Mouse (Mus musculus) E14TG2a.4 (cell line): Measurements from ENCODE around the gene Mdfic.

Experiments
- H3K27me3 ChIP-seq: 2 replicates; pipeline ENCODE4 v1.6.1; 2014; ENCODE audit warnings: low read length, control low read depth; ENCODE audit not compliant: insufficient read depth
- H3K36me3 ChIP-seq: 2 replicates; pipeline ENCODE4 v1.6.1; 2014; ENCODE audit warnings: low read length, control low read depth; ENCODE audit not compliant: insufficient read depth
- H3K4me1 ChIP-seq: replicated peaks from 2 replicates; pipeline ENCODE4 v1.6.1; 2014; ENCODE audit warnings: low read depth, low read length, control low read depth
- H3K4me3 ChIP-seq: replicated peaks from 2 replicates; pipeline ENCODE4 v1.5.1; 2014; ENCODE audit warnings: mild to moderate bottlenecking, low read length
- H3K9me3 ChIP-seq: 2 replicates; pipeline ENCODE4 v1.6.1; 2014; ENCODE audit warnings: low read length, control low read depth
- CTCF ChIP-seq: conservative IDR thresholded peaks from 2 replicates; pipeline ENCODE4 v1.5.1; 2014; ENCODE audit warnings: low read length
- NANOG ChIP-seq: IDR thresholded peaks from 2 replicates; pipeline ENCODE4 v1.6.1; 2014; ENCODE audit warnings: borderline replicate concordance, low read length, mixed read lengths
- POU5F1 ChIP-seq: IDR thresholded peaks from 2 replicates; pipeline ENCODE4 v1.6.1; 2014; ENCODE audit warnings: low read length, borderline replicate concordance

Gene Mdfic

DNA sequence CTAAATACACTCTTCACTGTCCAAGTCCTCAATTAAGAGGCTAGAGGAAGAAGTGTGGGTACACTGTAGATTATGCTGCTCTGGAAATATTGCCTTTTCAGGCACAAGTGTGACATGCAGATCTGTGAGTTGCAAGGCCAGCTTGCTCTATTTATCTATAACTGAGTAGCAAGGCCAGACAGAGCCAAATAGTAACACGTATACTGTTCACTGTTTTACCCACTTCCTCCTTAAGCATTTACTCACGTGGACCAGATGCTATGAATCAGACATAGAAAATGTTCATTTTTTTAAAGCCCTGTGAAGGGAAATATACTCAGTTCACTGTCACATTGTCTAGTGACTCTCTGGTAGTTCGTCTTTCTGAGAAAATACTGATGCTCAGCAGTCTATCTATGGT, 37.9 kb downstream of the Mdfic start:
- Histone ChIP-seq H3K27me3 (no peaks in the 10 kb centered on the region), H3K4me3 (no peak overlapping the region), H3K36me3 (no peaks in the 10 kb centered on the region), H3K4me1 (peaks cover 6% of the 10 kb centered on the region), H3K9me3 (no peaks in the 10 kb centered on the region)
- no peak for TF ChIP-seq NANOG
- TF ChIP-seq CTCF: no peak
- TF ChIP-seq POU5F1: no peak

DNA sequence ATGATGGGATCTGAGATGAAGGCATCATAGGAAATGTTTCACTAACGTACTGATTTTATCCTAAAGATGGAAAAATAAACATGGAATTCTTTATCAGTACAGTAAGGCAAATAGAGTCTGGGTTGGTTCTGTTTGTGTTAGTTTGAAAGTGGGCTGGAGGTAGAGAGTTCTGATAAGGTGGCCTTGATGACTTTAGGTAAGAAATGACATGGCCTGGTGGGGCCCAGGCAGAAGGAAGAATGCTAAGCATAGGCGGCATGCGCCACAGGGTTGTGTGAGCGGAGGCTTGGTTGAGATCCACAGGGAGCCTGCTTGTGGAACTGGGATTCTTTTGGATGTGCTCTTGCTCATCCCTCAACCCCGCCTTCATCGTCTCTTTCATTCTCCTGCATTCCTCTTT, 40.3 kb downstream of the Mdfic start:
- H3K36me3 ChIP-seq: no peaks in the 10 kb centered on the region
- no peaks in the 10 kb centered on the region for H3K27me3 ChIP-seq
- H3K4me3 ChIP-seq: no peak overlapping the region
- no peaks in the 10 kb centered on the region for H3K9me3 ChIP-seq
- H3K4me1 ChIP-seq: peaks cover 6% of the 10 kb centered on the region
- TF ChIP-seq POU5F1 (no peak), NANOG (no peak), CTCF (no peak)

DNA sequence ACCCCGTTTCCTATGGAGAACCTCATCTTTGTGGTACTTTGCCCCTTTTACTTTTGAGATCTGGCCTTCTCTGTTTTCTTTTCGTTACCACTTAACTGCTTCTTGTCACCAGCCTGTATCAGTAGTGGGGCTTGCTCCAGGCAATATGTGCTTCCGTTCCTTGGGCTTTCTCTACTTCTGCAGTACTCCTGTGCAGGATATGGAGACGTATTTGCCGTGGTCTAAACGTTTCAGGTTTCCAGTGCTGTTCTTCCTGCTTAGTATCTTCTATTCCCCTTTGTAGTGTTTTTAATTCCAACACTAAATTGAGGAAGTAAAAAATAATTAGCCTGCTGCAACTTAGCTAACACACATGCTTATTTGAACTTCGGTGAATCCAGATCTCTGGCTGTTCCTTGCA, 43.6 kb downstream of the Mdfic start:
- H3K27me3 ChIP-seq: no peaks in the 10 kb centered on the region
- H3K9me3 ChIP-seq: no peaks in the 10 kb centered on the region
- H3K36me3 ChIP-seq: no peaks in the 10 kb centered on the region
- H3K4me1 ChIP-seq: no peaks in the 10 kb centered on the region
- no peak overlapping the region for H3K4me3 ChIP-seq
- TF ChIP-seq CTCF (no peak), NANOG (no peak), POU5F1 (no peak)

DNA sequence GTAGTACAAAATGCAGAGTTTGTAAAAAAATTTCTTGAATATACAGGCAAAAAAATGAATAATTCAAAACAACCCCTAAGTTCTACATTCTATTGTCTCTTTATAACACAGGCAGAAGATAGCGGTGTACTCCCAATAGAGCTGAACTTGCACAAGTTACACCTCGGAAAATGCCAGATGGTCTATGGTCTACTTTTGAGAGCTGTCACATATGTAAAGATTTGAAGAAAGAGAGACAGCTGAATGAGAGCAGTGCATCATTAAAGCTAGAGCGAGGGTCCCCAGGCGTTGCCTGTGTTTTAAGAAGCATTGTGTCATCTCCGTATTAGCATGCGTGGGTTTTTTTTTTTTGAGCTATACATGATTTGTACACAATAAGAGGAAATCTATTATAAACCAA, 47.0 kb downstream of the Mdfic start:
- no peak for TF ChIP-seq CTCF
- TF ChIP-seq NANOG: no peak
- no peak for TF ChIP-seq POU5F1
- no peak overlapping the region for H3K4me3 ChIP-seq
- no peaks in the 10 kb centered on the region for H3K36me3 ChIP-seq
- no peaks in the 10 kb centered on the region for H3K27me3 ChIP-seq
- no peaks in the 10 kb centered on the region for H3K9me3 ChIP-seq
- H3K4me1 ChIP-seq: no peaks in the 10 kb centered on the region

DNA sequence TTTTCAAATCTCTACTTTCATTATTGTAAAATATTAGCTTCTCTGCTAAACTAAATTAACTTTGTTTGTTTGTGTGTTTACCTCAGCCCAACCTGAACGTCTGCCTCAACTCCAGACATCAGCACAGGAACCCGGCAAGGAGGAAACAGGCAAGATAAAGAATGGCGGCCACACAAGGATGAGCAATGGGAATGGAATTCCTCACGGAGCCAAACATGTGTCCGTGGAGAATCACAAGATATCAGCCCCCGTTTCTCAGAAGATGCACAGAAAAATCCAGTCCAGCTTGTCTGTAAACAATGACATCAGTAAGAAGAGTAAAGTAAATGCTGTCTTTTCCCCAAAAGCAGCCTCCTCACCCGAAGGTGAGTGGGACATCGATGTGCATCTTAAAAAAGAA, 49.7 kb downstream of the Mdfic start:
- no peaks in the 10 kb centered on the region for H3K27me3 ChIP-seq
- no peaks in the 10 kb centered on the region for H3K9me3 ChIP-seq
- H3K4me3 ChIP-seq: no peak overlapping the region
- no peaks in the 10 kb centered on the region for H3K36me3 ChIP-seq
- no peaks in the 10 kb centered on the region for H3K4me1 ChIP-seq
- TF ChIP-seq CTCF: no peak
- TF ChIP-seq POU5F1: no peak
- TF ChIP-seq NANOG: no peak

DNA sequence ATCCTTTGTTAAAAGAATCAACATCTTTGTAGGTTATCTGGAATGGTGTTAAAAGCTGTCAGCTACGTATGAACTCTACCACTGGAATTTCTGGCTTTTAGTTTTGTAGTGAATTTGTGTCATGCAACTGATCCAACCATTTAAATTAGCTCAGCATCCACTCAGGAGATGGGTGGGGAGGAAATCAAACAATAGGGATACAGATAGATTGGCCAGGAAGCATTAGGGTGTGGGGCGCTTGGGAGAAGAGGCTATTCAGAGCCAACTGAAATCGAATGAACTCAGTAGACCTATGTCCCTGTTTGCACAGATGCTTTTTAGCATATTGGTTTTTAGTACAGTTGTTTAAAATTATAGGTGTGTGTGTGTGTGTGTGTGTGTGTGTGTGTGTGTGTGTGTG, 56.6 kb downstream of the Mdfic start:
- no peak for TF ChIP-seq NANOG
- no peak for TF ChIP-seq POU5F1
- TF ChIP-seq CTCF: no peak
- no peaks in the 10 kb centered on the region for H3K36me3 ChIP-seq
- H3K4me1 ChIP-seq: 0 out of 2 replicates have a peak, but pooled peaks cover 3% of the 10 kb centered on the region
- H3K27me3 ChIP-seq: no peaks in the 10 kb centered on the region
- H3K4me3 ChIP-seq: no peak overlapping the region
- H3K9me3 ChIP-seq: no peaks in the 10 kb centered on the region

DNA sequence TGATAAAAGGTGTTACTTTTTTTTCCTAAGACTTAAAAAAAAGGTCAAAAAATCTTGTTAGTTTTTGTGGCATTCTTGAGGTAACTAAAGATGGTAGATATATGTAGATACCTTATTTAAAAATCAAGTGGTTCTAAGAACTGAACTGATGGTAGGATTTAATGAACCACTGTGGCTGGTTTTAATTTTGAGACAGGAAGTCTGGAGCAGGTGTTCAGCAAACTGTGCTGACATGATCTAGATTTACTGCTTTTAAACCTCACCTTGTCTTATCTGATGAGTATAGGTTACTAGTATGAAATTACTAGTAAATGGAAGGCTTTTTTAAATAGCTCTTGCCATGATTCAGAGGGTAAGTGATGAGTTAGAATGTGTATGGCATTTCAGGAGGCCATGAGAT, 59.7 kb downstream of the Mdfic start:
- Histone ChIP-seq H3K4me3 (no peak overlapping the region), H3K36me3 (no peaks in the 10 kb centered on the region), H3K27me3 (no peaks in the 10 kb centered on the region), H3K9me3 (no peaks in the 10 kb centered on the region), H3K4me1 (0 out of 2 replicates have a peak, but pooled peaks cover 3% of the 10 kb centered on the region)
- TF ChIP-seq POU5F1 (no peak), NANOG (no peak), CTCF (no peak)

DNA sequence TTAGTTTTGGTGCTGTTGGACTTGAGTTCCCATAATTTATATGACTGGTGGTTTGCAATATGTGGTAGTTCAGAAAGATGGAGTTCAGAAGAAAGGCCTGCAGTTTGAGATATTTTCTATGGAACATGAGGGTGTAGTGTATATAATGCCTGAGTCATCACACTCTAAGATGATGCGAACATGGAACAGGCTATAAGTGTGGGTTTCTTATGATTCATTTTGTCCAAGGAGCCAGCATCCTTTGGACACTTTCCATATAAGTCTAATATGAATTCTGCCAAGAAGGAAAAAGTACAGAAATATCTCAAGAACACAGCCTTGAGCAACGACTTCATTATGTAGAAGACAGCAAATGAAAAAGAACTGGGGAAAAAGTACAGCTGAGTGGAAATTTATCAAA, 60.2 kb downstream of the Mdfic start:
- Histone ChIP-seq H3K4me3 (no peak overlapping the region), H3K9me3 (no peaks in the 10 kb centered on the region), H3K27me3 (no peaks in the 10 kb centered on the region), H3K36me3 (no peaks in the 10 kb centered on the region), H3K4me1 (0 out of 2 replicates have a peak, but pooled peaks cover 3% of the 10 kb centered on the region)
- TF ChIP-seq CTCF (no peak), POU5F1 (no peak), NANOG (no peak)
